Mouse (Mus musculus): ENCODE results near the gene Nr2c2ap.

Gene Nr2c2ap

GRCm38 (mm10) chr8:70131166-70131883 is at the start of gene Nr2c2ap:
Nr2c2ap (plus strand) TSS chr8:70131333.
- peak; percentile 73 for DNase-seq (ENCODE audit: low read depth, low spot score)

- no peak for DNase-seq (ENCODE audit: low read depth, low spot score)
Observed at GRCm38 (mm10) chr8:70081976-70082375, 49.2 kb upstream of the Nr2c2ap start.

- peak; percentile 32 for DNase-seq (ENCODE audit: low read depth, low spot score)
Observed at GRCm38 (mm10) chr8:70083285-70083684, 47.8 kb upstream of the Nr2c2ap start, which contains the start of gene Hapln4. Hapln4 (plus strand) TSS chr8:70083457.

- peak; percentile 28 for DNase-seq (ENCODE audit: low read depth, low spot score)
Observed at GRCm38 (mm10) chr8:70084191-70085065, 46.7 kb upstream of the Nr2c2ap start.

GRCm38 (mm10) chr8:70086151-70086550 is 45.0 kb upstream of the Nr2c2ap start:
- DNase-seq (ENCODE audit: low read depth, low spot score), result no peak

GRCm38 (mm10) chr8:70087237-70087636 is 43.9 kb upstream of the Nr2c2ap start:
- no peak for DNase-seq (ENCODE audit: low read depth, low spot score)

- peak; percentile 41 for DNase-seq (ENCODE audit: low read depth, low spot score)
Observed at GRCm38 (mm10) chr8:70087836-70088650, 43.1 kb upstream of the Nr2c2ap start.

GRCm38 (mm10) chr8:70089296-70089960 is 41.7 kb upstream of the Nr2c2ap start:
- DNase-seq (ENCODE audit: low read depth, low spot score), result no peak

GRCm38 (mm10) chr8:70092786-70093185 is 38.3 kb upstream of the Nr2c2ap start:
- no peak for DNase-seq (ENCODE audit: low read depth, low spot score)

GRCm38 (mm10) chr8:70099276-70099675 is 31.9 kb upstream of the Nr2c2ap start:
- DNase-seq (ENCODE audit: low read depth, low spot score), result no peak

GRCm38 (mm10) chr8:70100241-70100640 is 30.9 kb upstream of the Nr2c2ap start:
- no peak for DNase-seq (ENCODE audit: low read depth, low spot score)

- DNase-seq (ENCODE audit: low read depth, low spot score), result no peak
Observed at GRCm38 (mm10) chr8:70104506-70104905, 26.6 kb upstream of the Nr2c2ap start.

GRCm38 (mm10) chr8:70104922-70105321 is 26.2 kb upstream of the Nr2c2ap start:
- no peak for DNase-seq (ENCODE audit: low read depth, low spot score)

- DNase-seq (ENCODE audit: low read depth, low spot score), result no peak
Observed at GRCm38 (mm10) chr8:70110451-70110850, 20.7 kb upstream of the Nr2c2ap start.

- DNase-seq (ENCODE audit: low read depth, low spot score), result no peak
Observed at GRCm38 (mm10) chr8:70111192-70111795, 19.8 kb upstream of the Nr2c2ap start.

- no peak for DNase-seq (ENCODE audit: low read depth, low spot score)
Observed at GRCm38 (mm10) chr8:70112401-70113016, 18.6 kb upstream of the Nr2c2ap start.

- DNase-seq (ENCODE audit: low read depth, low spot score), result no peak
Observed at GRCm38 (mm10) chr8:70114488-70114887, 16.6 kb upstream of the Nr2c2ap start.

- no peak for DNase-seq (ENCODE audit: low read depth, low spot score)
Observed at GRCm38 (mm10) chr8:70114892-70115291, 16.2 kb upstream of the Nr2c2ap start.

GRCm38 (mm10) chr8:70117611-70118010 is 13.5 kb upstream of the Nr2c2ap start:
- DNase-seq (ENCODE audit: low read depth, low spot score), result no peak

Measured in retina, postnatal 7 days (tissue).